Mouse (Mus musculus) myocyte (in vitro differentiated cells): ENCODE measurements around the gene Chd1l. TPM values are rescaled to one million over a fixed set of nuclear protein-coding genes. Genes with fewer than 3 reads are reported as not detected.

Experiments
- H3K27me3 ChIP-seq: one replicate; pipeline ENCODE4 v1.6.1; 2011; ENCODE audit not compliant: control insufficient read depth, insufficient read depth, insufficient read length
- H3K36me3 ChIP-seq: one replicate; pipeline ENCODE4 v1.6.1; 2011; ENCODE audit not compliant: control insufficient read depth, insufficient read depth
- H3K4me2 ChIP-seq: one replicate; pipeline ENCODE4 v1.6.1; 2011; ENCODE audit warnings: low read depth, control low read depth
- H3K4me3 ChIP-seq: one replicate; pipeline ENCODE4 v1.5.1; 2011; ENCODE audit warnings: mild to moderate bottlenecking, control low read depth, moderate library complexity
- H3K79me2 ChIP-seq: one replicate; pipeline ENCODE4 v1.6.1; 2011; ENCODE audit not compliant: control insufficient read depth, insufficient read depth
- H3ac ChIP-seq: one replicate; pipeline ENCODE4 v1.6.1; 2011; ENCODE audit not compliant: control insufficient read depth, insufficient read length
- CEBPB ChIP-seq: IDR thresholded peaks from 2 replicates; pipeline ENCODE4 v1.6.1; 2011; ENCODE audit warnings: mild to moderate bottlenecking, moderate library complexity; ENCODE audit not compliant: poor library complexity, insufficient read depth, severe bottlenecking
- E2F4 ChIP-seq: IDR thresholded peaks from one replicate; pipeline ENCODE4 v1.6.1; 2011; ENCODE audit warnings: mild to moderate bottlenecking, control low read depth, moderate library complexity; ENCODE audit not compliant: insufficient read depth
- MAX ChIP-seq: IDR thresholded peaks from one replicate; pipeline ENCODE4 v1.6.1; 2011; ENCODE audit warnings: low read depth, mild to moderate bottlenecking, control low read depth
- MYOD1 ChIP-seq, 3 experiments: IDR thresholded peaks; one replicate each; pipeline ENCODE4 v1.6.1; 2011; ENCODE audit warnings: control low read depth in 2 of 3, low read depth in 2 of 3, mild to moderate bottlenecking in 2 of 3, moderate library complexity in 1 of 3; ENCODE audit not compliant: insufficient read length in 2 of 3, control insufficient read depth in 1 of 3
- MYOG ChIP-seq, 3 experiments: IDR thresholded peaks; one replicate each; pipeline ENCODE4 v1.6.1; 2011; ENCODE audit warnings: control low read depth in 2 of 3, low read depth in 2 of 3, mild to moderate bottlenecking in 2 of 3; ENCODE audit not compliant: insufficient read length in 2 of 3, control insufficient read depth in 1 of 3, insufficient read depth in 1 of 3
- POLR2A ChIP-seq: IDR thresholded peaks from one replicate; pipeline ENCODE4 v1.6.1; 2011; ENCODE audit warnings: low read depth, mild to moderate bottlenecking, control low read depth, moderate library complexity; ENCODE audit not compliant: insufficient read length
- POLR2AphosphoS2 ChIP-seq: IDR thresholded peaks from one replicate; pipeline ENCODE4 v1.6.1; 2011; ENCODE audit warnings: low read depth, control low read depth; ENCODE audit not compliant: insufficient read length
- REST ChIP-seq: IDR thresholded peaks from one replicate; pipeline ENCODE4 v1.6.1; 2011; ENCODE audit warnings: mild to moderate bottlenecking, control low read depth, moderate library complexity; ENCODE audit not compliant: insufficient read depth, insufficient read length
- SRF ChIP-seq: IDR thresholded peaks from one replicate; pipeline ENCODE4 v1.6.1; 2011; ENCODE audit warnings: low read depth; ENCODE audit not compliant: control insufficient read depth, insufficient read length
- TCF12 ChIP-seq: IDR thresholded peaks from one replicate; pipeline ENCODE4 v1.6.1; 2011; ENCODE audit warnings: mild to moderate bottlenecking, control low read depth; ENCODE audit not compliant: poor library complexity, insufficient read depth, severe bottlenecking
- TCF3 ChIP-seq: IDR thresholded peaks from one replicate; pipeline ENCODE4 v1.6.1; 2011; ENCODE audit warnings: low read depth, control low read depth; ENCODE audit not compliant: insufficient read length
- USF1 ChIP-seq: IDR thresholded peaks from one replicate; pipeline ENCODE4 v1.6.1; 2011; ENCODE audit warnings: low read depth, mild to moderate bottlenecking, control low read depth, moderate library complexity
- polyA plus RNA-seq: library from polyadenylated mRNA; unstranded; fragments of >200 nt; fragmentation: generic; extraction: Trizol; gene quantifications from one replicate; pipeline ENCODE4 v1.2.1, GENCODE M21; 2012; ENCODE audit warnings: missing spikeins

Gene Chd1l
- polyA plus RNA-seq, 1 experiment, result 3.3 TPM

- H3K79me2 ChIP-seq, result no peaks in the 10 kb centered on the region
- H3K4me3 ChIP-seq, result no peak overlapping the region
- no peaks in the 10 kb centered on the region for H3K36me3 ChIP-seq
- no peak overlapping the region for H3K4me2 ChIP-seq
- no peak overlapping the region for H3ac ChIP-seq
- no peaks in the 10 kb centered on the region for H3K27me3 ChIP-seq
- TF ChIP-seq POLR2A, result no peak
- no peak for TF ChIP-seq CEBPB
- TF ChIP-seq E2F4, result no peak
- no peak for TF ChIP-seq TCF3
- no peak for TF ChIP-seq REST
- TF ChIP-seq USF1, result no peak
- TF ChIP-seq SRF, result no peak
- TF ChIP-seq MAX, result no peak
- TF ChIP-seq MYOG (IDR thresholded peaks at IDR 0.05; ENCODE audit: control insufficient read depth in 1 of 3, insufficient read depth in 1 of 3, insufficient read length in 2 of 3, low read depth in 2 of 3), result no peak
- TF ChIP-seq POLR2AphosphoS2, result no peak
- TF ChIP-seq TCF12, result no peak
- TF ChIP-seq MYOD1 (IDR thresholded peaks at IDR 0.05; ENCODE audit: control insufficient read depth in 1 of 3, insufficient read length in 2 of 3, low read depth in 2 of 3), result no peak
These were observed 14.9 kb downstream of the Chd1l start for GRCm38 (mm10) chr3:97595066-97595465.

GRCm38 (mm10) chr3:97594140-97594539 is 15.9 kb downstream of the Chd1l start:
- H3ac ChIP-seq, result no peak overlapping the region
- H3K79me2 ChIP-seq, result no peaks in the 10 kb centered on the region
- H3K4me3 ChIP-seq, result no peak overlapping the region
- H3K4me2 ChIP-seq, result no peak overlapping the region
- H3K27me3 ChIP-seq, result no peaks in the 10 kb centered on the region
- no peak for TF ChIP-seq E2F4
- no peak for TF ChIP-seq REST
- TF ChIP-seq TCF12, result no peak
- TF ChIP-seq MYOD1 (IDR thresholded peaks at IDR 0.05; ENCODE audit: control insufficient read depth in 1 of 3, insufficient read length in 2 of 3, low read depth in 2 of 3), result no peak
- no peak for TF ChIP-seq CEBPB
- no peak for TF ChIP-seq USF1
- TF ChIP-seq POLR2A, result no peak
- no peak for TF ChIP-seq TCF3
- TF ChIP-seq POLR2AphosphoS2, result no peak
- no peak for TF ChIP-seq MYOG (IDR thresholded peaks at IDR 0.05; ENCODE audit: control insufficient read depth in 1 of 3, insufficient read depth in 1 of 3, insufficient read length in 2 of 3, low read depth in 2 of 3)
- no peak for TF ChIP-seq SRF
- no peak for TF ChIP-seq MAX
- H3K36me3 ChIP-seq, result no peaks in the 10 kb centered on the region

- H3K4me2 ChIP-seq, result no peak overlapping the region
- no peak overlapping the region for H3K4me3 ChIP-seq
- H3K79me2 ChIP-seq, result no peaks in the 10 kb centered on the region
- H3K36me3 ChIP-seq, result no peaks in the 10 kb centered on the region
- H3K27me3 ChIP-seq, result no peaks in the 10 kb centered on the region
- H3ac ChIP-seq, result no peak overlapping the region
- TF ChIP-seq TCF3, result no peak
- no peak for TF ChIP-seq POLR2A
- TF ChIP-seq MYOG (IDR thresholded peaks at IDR 0.05; ENCODE audit: control insufficient read depth in 1 of 3, insufficient read depth in 1 of 3, insufficient read length in 2 of 3, low read depth in 2 of 3), result no peak
- TF ChIP-seq SRF, result no peak
- TF ChIP-seq USF1, result no peak
- TF ChIP-seq MYOD1 (IDR thresholded peaks at IDR 0.05; ENCODE audit: control insufficient read depth in 1 of 3, insufficient read length in 2 of 3, low read depth in 2 of 3), result no peak
- TF ChIP-seq REST, result no peak
- no peak for TF ChIP-seq CEBPB
- no peak for TF ChIP-seq MAX
- no peak for TF ChIP-seq POLR2AphosphoS2
- no peak for TF ChIP-seq TCF12
- no peak for TF ChIP-seq E2F4
These were observed 16.9 kb downstream of the Chd1l start for GRCm38 (mm10) chr3:97593089-97593488.

- TF ChIP-seq MYOG (IDR thresholded peaks at IDR 0.05; ENCODE audit: control insufficient read depth in 1 of 3, insufficient read depth in 1 of 3, insufficient read length in 2 of 3, low read depth in 2 of 3), result no peak
- TF ChIP-seq MAX, result no peak
- TF ChIP-seq POLR2AphosphoS2, result no peak
- TF ChIP-seq USF1, result no peak
- TF ChIP-seq CEBPB, result no peak
- no peak for TF ChIP-seq E2F4
- TF ChIP-seq SRF, result no peak
- no peak for TF ChIP-seq REST
- no peak for TF ChIP-seq TCF3
- no peak for TF ChIP-seq TCF12
- TF ChIP-seq MYOD1 (IDR thresholded peaks at IDR 0.05; ENCODE audit: control insufficient read depth in 1 of 3, insufficient read length in 2 of 3, low read depth in 2 of 3), result no peak
- TF ChIP-seq POLR2A, result no peak
- Histone ChIP-seq H3K4me3 (no peak overlapping the region), H3K36me3 (no peaks in the 10 kb centered on the region)
These were observed 19.3 kb downstream of the Chd1l start for GRCm38 (mm10) chr3:97590699-97591098.

GRCm38 (mm10) chr3:97587656-97588055 is 22.3 kb downstream of the Chd1l start:
- no peaks in the 10 kb centered on the region for H3K27me3 ChIP-seq
- H3ac ChIP-seq, result no peak overlapping the region
- no peaks in the 10 kb centered on the region for H3K79me2 ChIP-seq
- TF ChIP-seq TCF3, result no peak
- TF ChIP-seq TCF12, result no peak
- no peak for TF ChIP-seq MAX
- no peak for TF ChIP-seq SRF
- TF ChIP-seq POLR2AphosphoS2, result no peak
- H3K4me2 ChIP-seq, result no peak overlapping the region
- no peaks in the 10 kb centered on the region for H3K36me3 ChIP-seq
- no peak overlapping the region for H3K4me3 ChIP-seq

More at GRCm38 (mm10) chr3:97590699-97591098, 19.3 kb downstream of the Chd1l start:
- no peak overlapping the region for H3ac ChIP-seq
- no peaks in the 10 kb centered on the region for H3K27me3 ChIP-seq
- H3K79me2 ChIP-seq, result no peaks in the 10 kb centered on the region
- H3K4me2 ChIP-seq, result no peak overlapping the region
